Mouse (Mus musculus): Measurements from ENCODE around the gene Abi1. TPM values are rescaled to one million over a fixed set of nuclear protein-coding genes. Genes with fewer than 3 reads are reported as not detected.

Gene Abi1
- polyA plus RNA-seq (2015; fragmentation: Nextera tagmentation; extraction: Ambion mirVana): 16.2 and 21.1 TPM in 2 replicates

- Histone ChIP-seq H3K9me3 (replicated peaks) (no peaks in the 10 kb centered on the region), H3K27me3 (no peaks in the 10 kb centered on the region), H3K9ac (peak within 1 kb of the TSS; percentile 99), H3K27ac (peak within 1 kb of the TSS; percentile 97), H3K4me3 (replicated peaks) (peak within 1 kb of the TSS; percentile 96), H3K4me1 (replicated peaks) (peaks cover 33% of the 10 kb centered on the region), H3K4me2 (peak within 1 kb of the TSS; percentile 70), H3K36me3 (no peaks in the 10 kb centered on the region)
- peak; percentile 86 for DNase-seq
- 1% methylated on average over 24 of the region's 24 CpGs for WGBS (ENCODE audit: insufficient replicate concordance)
- peak; percentile 94 for ATAC-seq (ENCODE audit: low read depth)
Measured at GRCm38 (mm10) chr2:23040001-23040646, at the start of gene Abi1. TSS of gene Abi1 (minus strand) at chr2:23040241.

GRCm38 (mm10) chr2:23084540-23084939 is 44.5 kb upstream of the Abi1 start:
- H3K36me3 ChIP-seq: peaks cover 29% of the 10 kb centered on the region
- WGBS (ENCODE audit: insufficient replicate concordance): 87% methylated on average over 8 of the region's 8 CpGs

GRCm38 (mm10) chr2:23078588-23078987 is 38.5 kb upstream of the Abi1 start:
- ATAC-seq (ENCODE audit: low read depth): no peak
- no peak for DNase-seq
- Histone ChIP-seq H3K9ac (no peak overlapping the region), H3K4me2 (no peak overlapping the region), H3K27ac (no peak overlapping the region), H3K4me1 (replicated peaks) (no peaks in the 10 kb centered on the region; the same call in 1 of the 2 replicates), H3K4me3 (replicated peaks) (no peak overlapping the region), H3K27me3 (no peaks in the 10 kb centered on the region), H3K36me3 (peaks cover 34% of the 10 kb centered on the region), H3K9me3 (replicated peaks) (no peaks in the 10 kb centered on the region)
- WGBS (ENCODE audit: insufficient replicate concordance): 85% methylated on average over 2 of the region's 2 CpGs

More at GRCm38 (mm10) chr2:23084540-23084939, 44.5 kb upstream of the Abi1 start:
- Histone ChIP-seq H3K9ac (no peak overlapping the region), H3K4me3 (replicated peaks) (no peak overlapping the region), H3K27me3 (no peaks in the 10 kb centered on the region), H3K4me1 (replicated peaks) (no peaks in the 10 kb centered on the region), H3K9me3 (replicated peaks) (no peaks in the 10 kb centered on the region), H3K4me2 (no peak overlapping the region), H3K27ac (no peak overlapping the region)
- DNase-seq (no peak), ATAC-seq (ENCODE audit: low read depth) (no peak)

- DNase-seq: no peak
- no peak for ATAC-seq (ENCODE audit: low read depth)
- H3K9me3 ChIP-seq (replicated peaks): no peaks in the 10 kb centered on the region
- H3K36me3 ChIP-seq: peaks cover 33% of the 10 kb centered on the region
- H3K4me2 ChIP-seq: no peak overlapping the region
- H3K4me3 ChIP-seq (replicated peaks): no peak overlapping the region
- no peaks in the 10 kb centered on the region for H3K27me3 ChIP-seq
- WGBS (ENCODE audit: insufficient replicate concordance): 77% methylated on average over 5 of the region's 5 CpGs
- no peak overlapping the region for H3K27ac ChIP-seq
- no peak overlapping the region for H3K9ac ChIP-seq
- H3K4me1 ChIP-seq (replicated peaks): no peaks in the 10 kb centered on the region; the same call in 1 of the 2 replicates
Measured at GRCm38 (mm10) chr2:23077693-23078092, 37.7 kb upstream of the Abi1 start.

GRCm38 (mm10) chr2:23076783-23077182 is 36.7 kb upstream of the Abi1 start:
- Histone ChIP-seq H3K4me1 (replicated peaks) (no peaks in the 10 kb centered on the region; the same call in none of the 2 replicates), H3K36me3 (peaks cover 32% of the 10 kb centered on the region), H3K27me3 (no peaks in the 10 kb centered on the region), H3K9ac (no peak overlapping the region), H3K9me3 (replicated peaks) (no peaks in the 10 kb centered on the region), H3K4me3 (replicated peaks) (no peak overlapping the region), H3K4me2 (no peak overlapping the region), H3K27ac (no peak overlapping the region)
- DNase-seq (no peak), ATAC-seq (ENCODE audit: low read depth) (no peak)

GRCm38 (mm10) chr2:23075846-23076245 is 35.8 kb upstream of the Abi1 start:
- H3K4me1 ChIP-seq (replicated peaks): no peaks in the 10 kb centered on the region; the same call in none of the 2 replicates
- no peaks in the 10 kb centered on the region for H3K9me3 ChIP-seq (replicated peaks)
- peaks cover 25% of the 10 kb centered on the region for H3K36me3 ChIP-seq
- H3K27ac ChIP-seq: no peak overlapping the region
- DNase-seq (no peak), ATAC-seq (ENCODE audit: low read depth) (no peak)
- no peak overlapping the region for H3K4me3 ChIP-seq (replicated peaks)
- no peak overlapping the region for H3K4me2 ChIP-seq
- H3K9ac ChIP-seq: no peak overlapping the region
- H3K27me3 ChIP-seq: no peaks in the 10 kb centered on the region

- no peaks in the 10 kb centered on the region for H3K27me3 ChIP-seq
- 65% methylated on average over 1 of the region's 1 CpGs for WGBS (ENCODE audit: insufficient replicate concordance)
- no peak overlapping the region for H3K4me3 ChIP-seq (replicated peaks)
- H3K4me1 ChIP-seq (replicated peaks): peaks cover 13% of the 10 kb centered on the region
- no peaks in the 10 kb centered on the region for H3K9me3 ChIP-seq (replicated peaks)
- ATAC-seq (ENCODE audit: low read depth): no peak
- H3K4me2 ChIP-seq: no peak overlapping the region
- no peak for DNase-seq
- no peak overlapping the region for H3K9ac ChIP-seq
- H3K36me3 ChIP-seq: peaks cover 15% of the 10 kb centered on the region
- H3K27ac ChIP-seq: no peak overlapping the region
Measured at GRCm38 (mm10) chr2:23071406-23071805, 31.4 kb upstream of the Abi1 start.

GRCm38 (mm10) chr2:23070491-23070890 is 30.4 kb upstream of the Abi1 start:
- Histone ChIP-seq H3K4me3 (replicated peaks) (no peak overlapping the region), H3K27ac (no peak overlapping the region), H3K4me2 (no peak overlapping the region), H3K9ac (no peak overlapping the region), H3K27me3 (no peaks in the 10 kb centered on the region), H3K9me3 (replicated peaks) (no peaks in the 10 kb centered on the region), H3K4me1 (replicated peaks) (peaks cover 13% of the 10 kb centered on the region), H3K36me3 (peaks cover 10% of the 10 kb centered on the region)
- WGBS (ENCODE audit: insufficient replicate concordance): 80% methylated on average over 2 of the region's 2 CpGs
- DNase-seq (no peak), ATAC-seq (ENCODE audit: low read depth) (no peak)

GRCm38 (mm10) chr2:23068894-23069744 is 29.1 kb upstream of the Abi1 start:
- ATAC-seq (ENCODE audit: low read depth) (peak; percentile 88), DNase-seq (peak; percentile 90)
- Histone ChIP-seq H3K4me1 (replicated peaks) (peaks cover 13% of the 10 kb centered on the region), H3K9me3 (replicated peaks) (no peaks in the 10 kb centered on the region), H3K36me3 (peaks cover 10% of the 10 kb centered on the region), H3K4me2 (peak overlapping the region; percentile 99), H3K9ac (peak overlapping the region; percentile 90), H3K27me3 (no peaks in the 10 kb centered on the region), H3K4me3 (replicated peaks) (peak overlapping the region; percentile 78), H3K27ac (peak overlapping the region; percentile 96)
- WGBS (ENCODE audit: insufficient replicate concordance): under 1% methylated on average over 50 of the region's 50 CpGs

- H3K27ac ChIP-seq: peak overlapping the region; percentile 96
- no peaks in the 10 kb centered on the region for H3K9me3 ChIP-seq (replicated peaks)
- H3K4me3 ChIP-seq (replicated peaks): peak overlapping the region; percentile 78
- no peak for DNase-seq
- H3K27me3 ChIP-seq: no peaks in the 10 kb centered on the region
- H3K4me2 ChIP-seq: peak overlapping the region; percentile 99
- under 1% methylated on average over 21 of the region's 21 CpGs for WGBS (ENCODE audit: insufficient replicate concordance)
- ATAC-seq (ENCODE audit: low read depth): peak; percentile 63
- peak overlapping the region; percentile 90 for H3K9ac ChIP-seq
- peaks cover 5% of the 10 kb centered on the region for H3K36me3 ChIP-seq
- H3K4me1 ChIP-seq (replicated peaks): peaks cover 13% of the 10 kb centered on the region
Measured at GRCm38 (mm10) chr2:23068370-23068737, 28.3 kb upstream of the Abi1 start.

GRCm38 (mm10) chr2:23067552-23068369 is 27.7 kb upstream of the Abi1 start, which contains the start of gene Acbd5:
TSS of gene Acbd5 (plus strand) at chr2:23068167.
- H3K9ac ChIP-seq: peak within 1 kb of the TSS; percentile 90
- DNase-seq (peak; percentile 93), ATAC-seq (ENCODE audit: low read depth) (peak; percentile 92)
- peaks cover 13% of the 10 kb centered on the region for H3K4me1 ChIP-seq (replicated peaks)
- no peaks in the 10 kb centered on the region for H3K9me3 ChIP-seq (replicated peaks)
- H3K27ac ChIP-seq: peak within 1 kb of the TSS; percentile 96
- WGBS (ENCODE audit: insufficient replicate concordance): 2% methylated on average over 34 of the region's 34 CpGs
- H3K27me3 ChIP-seq: no peaks in the 10 kb centered on the region
- H3K4me2 ChIP-seq: peak within 1 kb of the TSS; percentile 99
- H3K4me3 ChIP-seq (replicated peaks): peak within 1 kb of the TSS; percentile 78
- peaks cover 5% of the 10 kb centered on the region; the same call in 1 of the 2 replicates for H3K36me3 ChIP-seq

Data from liver, embryonic 13.5 days (tissue).